Mouse (Mus musculus): ENCODE results near the gene Gas1. TPM values are rescaled to one million over a fixed set of nuclear protein-coding genes. Genes with fewer than 3 reads are reported as not detected.

The Gas1 gene
- polyA plus RNA-seq (2015; fragmentation: Nextera tagmentation; extraction: Ambion mirVana), result 3.2 and 3.5 TPM in 2 replicates

- H3K27me3 ChIP-seq, result peaks cover 74% of the 10 kb centered on the region
- no peaks in the 10 kb centered on the region for H3K9me3 ChIP-seq (replicated peaks)
- no peak within 1 kb of the TSS for H3K9ac ChIP-seq
- H3K4me2 ChIP-seq, result peak within 1 kb of the TSS; percentile 68
- no peaks in the 10 kb centered on the region for H3K36me3 ChIP-seq (replicated peaks)
- ATAC-seq (ENCODE audit: insufficient read depth), result peak; percentile 65
- WGBS (ENCODE audit: insufficient replicate concordance), result under 1% methylated on average over 51 of the region's 59 CpGs
- H3K4me3 ChIP-seq (replicated peaks), result peak within 1 kb of the TSS; percentile 48
- H3K27ac ChIP-seq (replicated peaks), result peak within 1 kb of the TSS; percentile 24; the same call in 1 of the 2 replicates
- no peaks in the 10 kb centered on the region; the same call in 1 of the 2 replicates for H3K4me1 ChIP-seq (replicated peaks)
Measured at GRCm38 (mm10) chr13:60177106-60177796, at the start of gene Gas1. Gas1 (minus strand) TSS chr13:60177365.

GRCm38 (mm10) chr13:60226251-60226836, 49.2 kb upstream of the Gas1 start:
- no peaks in the 10 kb centered on the region for H3K36me3 ChIP-seq (replicated peaks)
- no peaks in the 10 kb centered on the region; the same call in 1 of the 2 replicates for H3K9me3 ChIP-seq (replicated peaks)
- no peaks in the 10 kb centered on the region for H3K27me3 ChIP-seq
- no peaks in the 10 kb centered on the region for H3K4me1 ChIP-seq (replicated peaks)
- no peak overlapping the region for H3K4me2 ChIP-seq
- WGBS (ENCODE audit: insufficient replicate concordance), result 28% methylated on average over 9 of the region's 9 CpGs
- no peak for ATAC-seq (ENCODE audit: insufficient read depth)
- H3K4me3 ChIP-seq (replicated peaks), result no peak overlapping the region
- no peak overlapping the region for H3K27ac ChIP-seq (replicated peaks)
- H3K9ac ChIP-seq, result no peak overlapping the region

- H3K9me3 ChIP-seq (replicated peaks), result no peaks in the 10 kb centered on the region; the same call in 1 of the 2 replicates
- no peak for ATAC-seq (ENCODE audit: insufficient read depth)
- WGBS (ENCODE audit: insufficient replicate concordance), result 49% methylated on average over 1 of the region's 1 CpGs
- H3K27me3 ChIP-seq, result no peaks in the 10 kb centered on the region
- no peak overlapping the region for H3K4me2 ChIP-seq
- no peaks in the 10 kb centered on the region for H3K36me3 ChIP-seq (replicated peaks)
- H3K4me3 ChIP-seq (replicated peaks), result no peak overlapping the region
- H3K4me1 ChIP-seq (replicated peaks), result no peaks in the 10 kb centered on the region
- no peak overlapping the region for H3K9ac ChIP-seq
- H3K27ac ChIP-seq (replicated peaks), result no peak overlapping the region
Measured at GRCm38 (mm10) chr13:60225736-60226135, 48.6 kb upstream of the Gas1 start.

GRCm38 (mm10) chr13:60225276-60225675, 48.1 kb upstream of the Gas1 start:
- WGBS (ENCODE audit: insufficient replicate concordance), result 71% methylated on average over 5 of the region's 5 CpGs
- Histone ChIP-seq H3K9ac (no peak overlapping the region), H3K4me3 (replicated peaks) (no peak overlapping the region), H3K36me3 (replicated peaks) (no peaks in the 10 kb centered on the region), H3K27me3 (no peaks in the 10 kb centered on the region), H3K27ac (replicated peaks) (no peak overlapping the region), H3K9me3 (replicated peaks) (no peaks in the 10 kb centered on the region; the same call in 1 of the 2 replicates), H3K4me1 (replicated peaks) (no peaks in the 10 kb centered on the region), H3K4me2 (no peak overlapping the region)
- ATAC-seq (ENCODE audit: insufficient read depth), result no peak

GRCm38 (mm10) chr13:60223797-60224196, 46.6 kb upstream of the Gas1 start:
- no peak for ATAC-seq (ENCODE audit: insufficient read depth)
- H3K4me1 ChIP-seq (replicated peaks), result no peaks in the 10 kb centered on the region
- H3K27ac ChIP-seq (replicated peaks), result no peak overlapping the region
- no peak overlapping the region for H3K9ac ChIP-seq
- H3K4me3 ChIP-seq (replicated peaks), result no peak overlapping the region
- no peaks in the 10 kb centered on the region for H3K27me3 ChIP-seq
- no peaks in the 10 kb centered on the region for H3K9me3 ChIP-seq (replicated peaks)
- H3K4me2 ChIP-seq, result no peak overlapping the region
- WGBS (ENCODE audit: insufficient replicate concordance), result 44% methylated on average over 2 of the region's 2 CpGs
- no peaks in the 10 kb centered on the region for H3K36me3 ChIP-seq (replicated peaks)

DNA sequence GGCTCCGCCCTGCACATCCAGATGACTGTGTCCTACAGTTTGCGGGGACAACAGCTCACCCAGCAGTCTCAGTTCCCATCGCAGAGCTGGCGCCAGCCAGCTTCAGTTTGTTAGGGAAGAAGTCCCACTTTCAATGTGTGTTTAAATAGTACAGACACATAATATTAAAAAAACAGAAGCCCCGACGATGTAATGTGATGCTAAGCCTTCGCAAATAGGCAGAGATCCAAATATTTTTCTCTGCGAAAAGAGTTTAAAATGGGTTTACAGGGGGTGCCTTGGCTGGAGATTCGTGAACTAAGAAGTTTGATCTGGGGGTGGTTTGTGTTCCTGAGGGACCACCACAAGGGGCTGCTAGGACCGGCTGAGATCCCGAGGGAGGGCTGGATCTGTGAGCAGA, 45.2 kb upstream of the Gas1 start:
- Histone ChIP-seq H3K4me2 (no peak overlapping the region), H3K9me3 (replicated peaks) (no peaks in the 10 kb centered on the region), H3K36me3 (replicated peaks) (no peaks in the 10 kb centered on the region), H3K27ac (replicated peaks) (no peak overlapping the region), H3K9ac (no peak overlapping the region), H3K4me1 (replicated peaks) (no peaks in the 10 kb centered on the region), H3K4me3 (replicated peaks) (no peak overlapping the region), H3K27me3 (no peaks in the 10 kb centered on the region)
- 74% methylated on average over 11 of the region's 11 CpGs for WGBS (ENCODE audit: insufficient replicate concordance)
- ATAC-seq (ENCODE audit: insufficient read depth), result no peak

GRCm38 (mm10) chr13:60213896-60214295, 36.7 kb upstream of the Gas1 start:
- Histone ChIP-seq H3K4me1 (replicated peaks) (no peaks in the 10 kb centered on the region), H3K9me3 (replicated peaks) (no peaks in the 10 kb centered on the region), H3K27me3 (no peaks in the 10 kb centered on the region), H3K27ac (replicated peaks) (no peak overlapping the region), H3K4me2 (no peak overlapping the region), H3K9ac (no peak overlapping the region), H3K4me3 (replicated peaks) (no peak overlapping the region), H3K36me3 (replicated peaks) (no peaks in the 10 kb centered on the region)
- 63% methylated on average over 7 of the region's 7 CpGs for WGBS (ENCODE audit: insufficient replicate concordance)
- ATAC-seq (ENCODE audit: insufficient read depth), result no peak

GRCm38 (mm10) chr13:60207135-60207601, 30.0 kb upstream of the Gas1 start:
- Histone ChIP-seq H3K4me1 (replicated peaks) (no peaks in the 10 kb centered on the region), H3K27me3 (no peaks in the 10 kb centered on the region), H3K27ac (replicated peaks) (no peak overlapping the region), H3K4me2 (no peak overlapping the region), H3K4me3 (replicated peaks) (no peak overlapping the region), H3K9me3 (replicated peaks) (no peaks in the 10 kb centered on the region), H3K36me3 (replicated peaks) (no peaks in the 10 kb centered on the region), H3K9ac (no peak overlapping the region)
- no peak for ATAC-seq (ENCODE audit: insufficient read depth)
- WGBS (ENCODE audit: insufficient replicate concordance), result 65% methylated on average over 6 of the region's 6 CpGs

GRCm38 (mm10) chr13:60204746-60205145, 27.6 kb upstream of the Gas1 start:
- Histone ChIP-seq H3K9me3 (replicated peaks) (no peaks in the 10 kb centered on the region), H3K27me3 (no peaks in the 10 kb centered on the region), H3K4me2 (no peak overlapping the region), H3K9ac (no peak overlapping the region), H3K4me1 (replicated peaks) (no peaks in the 10 kb centered on the region), H3K27ac (replicated peaks) (no peak overlapping the region), H3K36me3 (replicated peaks) (no peaks in the 10 kb centered on the region), H3K4me3 (replicated peaks) (no peak overlapping the region)
- WGBS (ENCODE audit: insufficient replicate concordance), result 71% methylated on average over 6 of the region's 6 CpGs
- no peak for ATAC-seq (ENCODE audit: insufficient read depth)

DNA sequence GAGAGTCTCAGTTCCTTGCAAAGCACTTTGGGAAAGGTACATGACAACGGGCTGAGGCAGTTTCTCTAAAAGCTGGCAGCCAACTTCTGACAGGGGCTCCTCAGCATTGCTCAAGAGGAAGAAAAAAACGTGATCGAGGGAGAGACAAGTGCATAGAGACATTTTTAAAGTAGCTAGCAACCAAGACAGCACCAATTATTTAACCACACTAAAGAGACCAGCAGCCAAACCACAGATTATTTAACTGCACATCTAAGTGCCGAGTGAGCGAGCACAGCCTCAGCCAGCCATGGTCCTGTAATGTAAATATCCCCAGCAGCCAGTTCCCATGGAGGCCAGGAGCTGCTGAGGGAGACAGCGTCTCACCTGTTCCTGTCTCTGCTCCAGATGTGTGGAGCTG, 16.1 kb upstream of the Gas1 start:
- WGBS (ENCODE audit: insufficient replicate concordance), result 20% methylated on average over 6 of the region's 6 CpGs
- no peaks in the 10 kb centered on the region for H3K36me3 ChIP-seq (replicated peaks)
- peaks cover 13% of the 10 kb centered on the region; the same call in 1 of the 2 replicates for H3K27me3 ChIP-seq
- H3K9me3 ChIP-seq (replicated peaks), result no peaks in the 10 kb centered on the region
- no peak overlapping the region for H3K4me2 ChIP-seq
- no peak overlapping the region for H3K9ac ChIP-seq
- H3K4me1 ChIP-seq (replicated peaks), result no peaks in the 10 kb centered on the region
- H3K4me3 ChIP-seq (replicated peaks), result no peak overlapping the region
- ATAC-seq (ENCODE audit: insufficient read depth), result no peak
- no peak overlapping the region for H3K27ac ChIP-seq (replicated peaks)

DNA sequence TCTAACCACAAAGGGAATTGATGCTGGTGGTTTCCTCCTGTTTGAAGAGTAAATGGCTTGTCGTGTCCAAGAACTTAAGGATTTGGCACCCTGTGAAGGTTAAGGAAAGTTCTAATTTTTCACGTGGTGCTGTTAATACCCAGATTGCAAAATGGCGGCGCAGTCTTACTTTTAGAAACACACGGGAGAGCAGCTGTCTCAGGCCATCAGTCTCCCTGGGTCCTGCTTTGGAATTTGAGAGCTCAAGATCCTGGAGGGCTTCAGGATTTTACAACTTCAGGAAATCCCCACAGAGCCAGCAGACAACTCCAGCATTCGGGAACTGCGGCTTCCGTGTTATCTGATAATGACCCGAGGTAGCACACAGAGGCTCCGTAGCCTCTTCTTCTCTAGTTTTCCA, 12.8 kb upstream of the Gas1 start:
- H3K27me3 ChIP-seq, result peaks cover 17% of the 10 kb centered on the region
- H3K9ac ChIP-seq, result no peak overlapping the region
- no peaks in the 10 kb centered on the region for H3K9me3 ChIP-seq (replicated peaks)
- no peaks in the 10 kb centered on the region for H3K4me1 ChIP-seq (replicated peaks)
- H3K27ac ChIP-seq (replicated peaks), result no peak overlapping the region
- no peak for ATAC-seq (ENCODE audit: insufficient read depth)
- no peaks in the 10 kb centered on the region for H3K36me3 ChIP-seq (replicated peaks)
- H3K4me2 ChIP-seq, result no peak overlapping the region
- no peak overlapping the region for H3K4me3 ChIP-seq (replicated peaks)
- WGBS (ENCODE audit: insufficient replicate concordance), result 49% methylated on average over 10 of the region's 10 CpGs
